Mouse (Mus musculus) liver, adult 2 months (tissue): ENCODE measurements at regions not wholly inside any gene's neighbourhood (a gene's known extent, or its start where the extent isn't known, plus 50 kb on each side); places are given as distances from the start of the nearest gene placed in this dataset.

ENCODE experiments used
- DNase-seq: peaks from one replicate; pipeline ENCODE4 v3.0.0-alpha.2; 2011; ENCODE audit warnings: low read depth, low spot score; ENCODE audit errors: extremely low read depth
- H3K27ac ChIP-seq: fragments of 200-500 bp; replicated peaks from 2 replicates; pipeline ENCODE4 v1.5.1; 2012; ENCODE audit warnings: low read depth, mild to moderate bottlenecking, control low read depth, inconsistent platforms, low read length; ENCODE audit not compliant: insufficient read depth
- H3K27me3 ChIP-seq: fragments of 200-500 bp; 2 replicates; pipeline ENCODE4 v1.6.1; 2012; ENCODE audit warnings: mild to moderate bottlenecking, moderate library complexity, low read length, inconsistent platforms; ENCODE audit not compliant: control insufficient read depth, insufficient read depth
- H3K36me3 ChIP-seq: fragments of 200-500 bp; 2 replicates; pipeline ENCODE4 v1.6.1; 2012; ENCODE audit warnings: low read length, inconsistent platforms; ENCODE audit not compliant: control insufficient read depth, insufficient read depth
- H3K4me1 ChIP-seq: fragments of 200-500 bp; 2 replicates; pipeline ENCODE4 v1.6.1; 2011; ENCODE audit warnings: low read length; ENCODE audit not compliant: control insufficient read depth, insufficient read depth
- H3K4me3 ChIP-seq: fragments of 200-500 bp; 2 replicates; pipeline ENCODE4 v1.5.1; 2011; ENCODE audit warnings: low read depth, mild to moderate bottlenecking, control low read depth, low read length, moderate library complexity; ENCODE audit not compliant: insufficient read depth
- H3K79me2 ChIP-seq: fragments of 200-500 bp; 2 replicates; pipeline ENCODE4 v1.6.1; 2012; ENCODE audit warnings: inconsistent platforms, mild to moderate bottlenecking, low read length, moderate library complexity; ENCODE audit not compliant: control insufficient read depth, insufficient read depth
- H3K9ac ChIP-seq: fragments of 200-500 bp; 2 replicates; pipeline ENCODE4 v1.6.1; 2012; ENCODE audit warnings: low read depth, mild to moderate bottlenecking, control low read depth, inconsistent platforms, low read length
- CTCF ChIP-seq: fragments of 200-500 bp; IDR thresholded peaks from 2 replicates; pipeline ENCODE4 v1.5.1; 2011; ENCODE audit warnings: low read depth, low read length, control low read depth
- POLR2A ChIP-seq: fragments of 200-500 bp; IDR thresholded peaks from 2 replicates; pipeline ENCODE4 v1.6.1; 2011; ENCODE audit warnings: low read length, control low read depth; ENCODE audit not compliant: insufficient read depth; ENCODE audit errors: extremely low read depth
- WGBS: fragments of 180-500 bp; shearing (Covaris S2); methylation state at CpG from one replicate; pipeline ENCODE4 v1.1.7; 2018; 5-methylcytosine and 5-hydroxymethylcytosine counted together

GRCm38 (mm10) chr19:30344401-30344800 is 111.7 kb downstream of the Mbl2 start:
- no peak overlapping the region for H3K4me3 ChIP-seq
- WGBS, result 89% methylated on average over 5 of the region's 5 CpGs
- H3K79me2 ChIP-seq, result no peaks in the 10 kb centered on the region
- TF ChIP-seq CTCF, result no peak
- TF ChIP-seq POLR2A, result no peak
- no peaks in the 10 kb centered on the region for H3K4me1 ChIP-seq
- no peak overlapping the region for H3K9ac ChIP-seq
- no peak for DNase-seq
- H3K27me3 ChIP-seq, result no peaks in the 10 kb centered on the region
- no peaks in the 10 kb centered on the region for H3K36me3 ChIP-seq
- no peak overlapping the region for H3K27ac ChIP-seq

- 84% methylated on average over 6 of the region's 6 CpGs for WGBS
- H3K36me3 ChIP-seq, result no peaks in the 10 kb centered on the region
- H3K27me3 ChIP-seq, result no peaks in the 10 kb centered on the region
- no peak for TF ChIP-seq CTCF
- TF ChIP-seq POLR2A, result no peak
- H3K4me3 ChIP-seq, result no peak overlapping the region
- no peak for DNase-seq
- no peaks in the 10 kb centered on the region for H3K4me1 ChIP-seq
- no peak overlapping the region for H3K27ac ChIP-seq
- no peak overlapping the region for H3K9ac ChIP-seq
- no peaks in the 10 kb centered on the region for H3K79me2 ChIP-seq
Observed at GRCm38 (mm10) chr19:30348924-30349323, 116.2 kb downstream of the Mbl2 start.

DNA sequence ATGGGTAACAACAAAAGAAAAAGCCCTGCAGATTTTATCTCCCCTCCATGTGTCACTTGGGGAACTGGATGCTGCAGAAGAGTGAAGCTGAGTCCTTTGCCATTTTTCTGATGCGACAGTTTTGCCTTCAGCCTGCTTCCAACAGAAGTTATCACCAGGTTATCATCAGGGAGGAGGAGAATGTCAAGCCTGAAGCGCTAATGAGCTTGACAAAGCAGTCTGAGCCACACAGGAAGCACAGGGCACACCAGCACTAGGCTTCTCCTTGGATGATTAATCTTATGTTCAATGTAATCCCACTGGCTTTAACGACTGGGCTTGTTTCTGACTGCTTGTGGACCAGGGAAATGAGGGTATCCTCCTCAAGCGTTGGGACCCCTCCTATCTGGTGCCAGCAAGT is 122.2 kb downstream of the Mbl2 start:
- Histone ChIP-seq H3K36me3 (no peaks in the 10 kb centered on the region), H3K27me3 (no peaks in the 10 kb centered on the region), H3K4me1 (no peaks in the 10 kb centered on the region), H3K9ac (no peak overlapping the region), H3K4me3 (no peak overlapping the region), H3K27ac (no peak overlapping the region), H3K79me2 (no peaks in the 10 kb centered on the region)
- no peak for TF ChIP-seq CTCF
- TF ChIP-seq POLR2A, result no peak
- DNase-seq, result no peak
- 30% methylated on average over 4 of the region's 4 CpGs for WGBS

GRCm38 (mm10) chr19:30358961-30359360 is 126.2 kb downstream of the Mbl2 start:
- no peaks in the 10 kb centered on the region for H3K36me3 ChIP-seq
- no peak overlapping the region for H3K27ac ChIP-seq
- DNase-seq, result no peak
- no peak overlapping the region for H3K4me3 ChIP-seq
- H3K79me2 ChIP-seq, result no peaks in the 10 kb centered on the region
- TF ChIP-seq CTCF, result no peak
- WGBS, result 78% methylated on average over 6 of the region's 6 CpGs
- no peak overlapping the region for H3K9ac ChIP-seq
- no peaks in the 10 kb centered on the region for H3K4me1 ChIP-seq
- no peaks in the 10 kb centered on the region for H3K27me3 ChIP-seq

DNA sequence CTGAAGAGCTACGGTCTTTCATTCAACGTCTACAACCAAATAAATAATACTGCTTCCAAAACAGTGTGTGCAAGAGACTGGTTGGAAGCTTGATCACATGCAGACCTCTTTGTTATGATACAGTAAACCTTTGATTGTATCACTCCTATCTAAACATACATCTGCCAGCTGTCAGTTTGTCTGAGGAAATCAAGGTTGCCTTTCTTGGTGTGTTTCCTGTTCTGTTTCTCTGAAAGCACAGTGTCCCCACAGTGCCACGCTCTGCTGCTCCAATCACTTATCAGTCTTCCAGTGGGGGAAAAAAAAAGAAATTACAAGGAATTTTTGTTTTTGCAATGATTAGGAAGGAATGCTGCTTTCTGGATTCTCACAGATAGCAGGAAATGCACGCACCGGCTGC is 139.2 kb downstream of the Mbl2 start:
- Histone ChIP-seq H3K4me3 (no peak overlapping the region), H3K36me3 (no peaks in the 10 kb centered on the region)
- 68% methylated on average over 5 of the region's 5 CpGs for WGBS

GRCm38 (mm10) chr19:30379767-30380166 is 147.0 kb downstream of the Mbl2 start:
- Histone ChIP-seq H3K4me3 (no peak overlapping the region), H3K27ac (no peak overlapping the region), H3K36me3 (no peaks in the 10 kb centered on the region), H3K27me3 (no peaks in the 10 kb centered on the region), H3K9ac (no peak overlapping the region), H3K79me2 (no peaks in the 10 kb centered on the region), H3K4me1 (no peaks in the 10 kb centered on the region)
- TF ChIP-seq POLR2A, result no peak
- TF ChIP-seq CTCF, result no peak
- WGBS, result 87% methylated on average over 6 of the region's 6 CpGs
- no peak for DNase-seq

More for the DNA sequence above, 139.2 kb downstream of the Mbl2 start:
- no peak overlapping the region for H3K27ac ChIP-seq
- no peaks in the 10 kb centered on the region for H3K4me1 ChIP-seq
- TF ChIP-seq CTCF (no peak), POLR2A (no peak)
- no peaks in the 10 kb centered on the region for H3K79me2 ChIP-seq
- no peak overlapping the region for H3K9ac ChIP-seq
- no peaks in the 10 kb centered on the region for H3K27me3 ChIP-seq
- DNase-seq, result no peak
